Mouse (Mus musculus): ENCODE measurements around the gene Lmf1.
A peak's percentile ranks its signal among the peaks of the same experiment; 100 is the strongest.

Lmf1 gene

DNA sequence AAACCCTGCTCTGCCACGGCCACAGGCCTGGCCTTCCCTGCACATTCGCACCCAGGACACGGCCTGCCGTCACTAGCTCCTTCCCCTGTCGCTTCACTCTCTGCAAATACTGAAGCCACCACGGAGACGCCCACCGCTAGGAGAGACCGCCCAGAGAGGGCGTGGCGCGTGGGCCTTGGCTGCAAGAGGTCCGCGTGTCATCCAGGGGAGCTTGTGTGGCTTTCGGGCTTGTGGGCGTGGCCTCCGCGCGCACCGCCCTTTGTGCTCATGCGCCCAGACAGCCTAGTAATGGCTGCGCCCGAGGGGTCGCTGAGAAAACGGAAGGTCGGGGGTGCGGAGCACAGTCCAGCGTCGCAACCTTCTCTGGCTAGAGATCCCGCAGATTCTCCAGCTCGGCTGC lies at the start of gene Lmf1:
TSS of gene Lmf1 (plus strand) at position 166 of the 400 bp plus-strand sequence.
- peak; percentile 98 for DNase-seq

DNA sequence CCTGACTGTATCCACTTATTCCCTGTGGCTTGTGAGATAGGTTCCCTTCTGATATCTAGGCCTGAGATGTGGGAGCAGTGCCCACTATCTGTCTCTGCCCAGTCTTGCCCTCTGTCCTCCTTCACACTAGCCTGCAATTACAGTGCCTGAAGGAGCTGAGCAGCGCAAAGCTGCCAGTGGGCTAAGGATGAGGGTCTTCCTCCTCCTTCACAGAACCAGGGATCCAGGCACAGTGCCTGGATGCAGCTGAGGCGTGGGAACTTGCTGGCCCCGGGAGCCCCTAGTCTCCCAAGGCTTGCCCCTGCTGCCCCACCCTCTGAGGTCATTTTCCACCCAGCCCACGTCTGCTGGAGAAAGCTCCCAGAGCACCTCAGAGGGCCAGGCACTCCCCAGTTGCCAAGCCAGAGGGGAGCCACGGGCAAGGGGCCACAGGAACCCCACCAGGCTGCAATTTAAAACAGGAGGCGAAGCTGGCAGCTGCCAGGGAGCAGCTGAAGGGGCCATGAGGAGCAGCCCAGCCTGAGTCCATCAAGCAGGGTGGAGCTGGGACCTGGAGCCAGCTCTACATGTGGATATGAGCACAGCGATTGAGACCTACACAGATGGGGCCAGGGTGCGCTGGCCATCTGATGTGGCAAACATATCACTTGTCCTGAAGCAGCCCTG lies 48.4 kb upstream of the Lmf1 start:
- no peak for DNase-seq

DNA sequence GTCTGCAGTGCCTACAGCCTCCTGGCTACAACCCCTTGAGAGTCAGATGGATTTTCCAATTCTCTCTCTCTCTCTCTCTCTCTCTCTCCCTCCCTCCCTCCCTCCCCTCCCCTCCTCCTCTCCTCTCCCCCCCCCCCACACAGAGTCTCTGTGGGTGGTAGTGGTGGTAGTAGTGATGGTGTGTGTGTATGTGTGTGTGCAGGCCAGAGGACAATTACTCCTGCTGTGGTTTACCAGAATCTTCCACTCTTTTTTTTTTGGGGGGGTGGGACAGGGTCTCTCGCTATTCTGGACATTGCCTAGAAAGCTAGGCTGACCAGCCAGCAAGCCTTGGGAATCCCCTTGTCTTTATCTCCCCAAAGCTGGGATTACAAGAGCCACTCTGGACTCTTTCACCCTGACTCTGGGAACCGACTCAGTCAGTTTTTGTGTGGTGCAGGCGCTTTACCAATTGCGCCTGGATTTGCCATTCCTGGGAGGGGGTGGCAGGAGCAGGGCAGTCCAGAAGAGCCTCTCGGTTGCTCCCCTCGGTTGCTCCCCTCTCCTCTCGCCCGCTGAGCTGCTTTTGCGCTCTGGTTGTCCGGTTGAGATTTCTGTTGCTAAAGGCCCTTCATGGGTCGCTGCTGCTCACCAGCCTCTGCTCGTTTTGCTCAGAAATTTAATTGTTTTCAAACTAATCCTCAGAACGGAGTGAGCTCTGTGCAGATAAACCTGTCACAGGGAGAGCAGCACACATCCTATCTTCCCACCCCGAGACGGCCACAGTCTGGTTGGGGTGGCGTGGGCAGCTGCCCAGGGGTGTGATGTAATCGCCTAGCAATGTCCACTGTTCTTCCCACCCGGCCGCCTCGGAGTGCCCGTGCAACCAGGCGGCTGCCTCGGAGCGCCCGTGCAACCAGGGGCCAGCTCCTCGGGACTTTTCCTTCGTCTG lies 39.7 kb upstream of the Lmf1 start:
- DNase-seq = no peak

DNA sequence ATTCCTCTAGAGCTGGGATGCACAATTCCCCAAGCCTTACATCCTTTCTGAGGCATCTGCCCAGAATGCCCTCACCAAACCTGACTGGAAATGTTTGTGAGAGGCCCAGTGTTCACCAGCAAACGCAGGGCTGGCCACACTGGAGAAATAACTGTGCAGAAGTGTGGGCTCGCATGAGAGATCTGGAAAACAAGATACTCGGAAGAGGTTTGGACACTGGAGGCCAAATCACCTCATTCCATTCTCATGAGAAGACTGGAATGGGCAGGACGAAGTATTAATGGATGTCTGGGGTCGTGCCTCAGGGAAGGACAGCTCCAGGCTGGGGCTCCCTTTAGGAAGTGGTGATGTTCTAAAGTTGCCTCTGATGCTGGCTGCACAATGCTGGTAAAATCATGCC lies 38.2 kb upstream of the Lmf1 start:
- DNase-seq = no peak

GRCm38 (mm10) chr17:25541768-25542167 lies 37.1 kb upstream of the Lmf1 start:
- DNase-seq = no peak

DNA sequence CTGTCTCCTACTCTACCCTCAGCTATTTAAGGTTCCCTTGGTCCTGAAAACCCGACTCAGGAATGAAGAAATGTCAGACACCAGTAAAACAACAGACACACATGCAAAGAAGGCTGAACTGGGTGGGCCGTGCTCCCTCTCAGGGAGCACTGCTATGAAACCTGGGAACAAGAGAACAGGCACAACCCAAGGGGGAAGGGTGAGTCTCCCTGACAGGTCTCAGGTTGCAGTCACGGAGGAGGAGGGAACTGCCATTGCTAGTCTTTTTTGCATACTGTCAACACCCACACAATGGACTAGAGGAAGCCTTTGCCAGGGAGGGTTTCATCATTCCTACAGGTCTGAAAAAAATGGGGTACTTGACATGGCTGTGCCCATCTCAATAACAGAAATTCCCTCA lies 31.9 kb upstream of the Lmf1 start:
- no peak for DNase-seq

DNA sequence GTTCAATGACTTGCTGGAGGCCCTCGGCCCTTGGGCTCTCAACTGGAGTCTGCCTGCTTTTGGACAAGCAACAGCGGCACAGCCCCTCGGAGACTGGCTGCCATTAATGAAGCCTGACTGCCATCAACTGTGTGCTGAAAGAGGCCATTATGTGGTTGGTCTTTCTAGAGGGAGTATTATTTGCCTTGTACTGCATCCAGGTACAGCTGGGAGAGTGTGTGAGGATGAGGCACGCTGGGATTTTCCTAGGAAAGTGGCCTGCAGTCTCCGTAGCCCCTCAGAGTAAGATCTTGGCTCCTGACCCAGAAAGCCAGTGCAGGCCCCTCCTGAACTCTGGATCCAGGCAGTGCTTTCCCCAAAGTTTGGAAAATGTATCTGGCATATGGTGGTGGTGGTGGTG lies 28.9 kb upstream of the Lmf1 start:
- no peak for DNase-seq

- DNase-seq = no peak
Measured at GRCm38 (mm10) chr17:25551313-25551712, 27.6 kb upstream of the Lmf1 start.

DNA sequence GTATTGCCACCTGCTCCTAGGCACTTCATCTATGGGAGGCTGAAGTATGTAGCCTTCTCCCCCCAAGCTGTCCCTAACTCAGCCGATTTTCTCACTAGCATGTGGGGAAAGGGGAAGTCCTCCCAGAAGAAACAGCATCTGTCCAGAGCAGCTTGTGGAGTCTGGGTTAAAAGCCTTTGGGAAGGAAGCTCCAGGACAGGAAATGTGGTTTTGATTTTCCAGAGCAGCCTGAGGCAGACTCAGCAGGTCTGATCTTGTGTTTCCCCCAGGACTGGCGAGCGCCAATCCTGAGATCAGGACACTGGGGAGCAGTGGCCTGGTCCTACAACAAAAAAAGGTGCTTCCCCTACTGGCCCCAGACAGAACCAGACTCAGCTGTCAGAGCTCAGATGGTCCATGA lies 23.7 kb upstream of the Lmf1 start:
- no peak for DNase-seq

- DNase-seq = no peak
Measured at GRCm38 (mm10) chr17:25555666-25556629, 22.9 kb upstream of the Lmf1 start.

GRCm38 (mm10) chr17:25556630-25557354 lies 22.1 kb upstream of the Lmf1 start:
- DNase-seq = no peak

- no peak for DNase-seq
Measured at GRCm38 (mm10) chr17:25559634-25560033, 19.3 kb upstream of the Lmf1 start.

- DNase-seq = no peak
Measured at GRCm38 (mm10) chr17:25560554-25561222, 18.2 kb upstream of the Lmf1 start.

DNA sequence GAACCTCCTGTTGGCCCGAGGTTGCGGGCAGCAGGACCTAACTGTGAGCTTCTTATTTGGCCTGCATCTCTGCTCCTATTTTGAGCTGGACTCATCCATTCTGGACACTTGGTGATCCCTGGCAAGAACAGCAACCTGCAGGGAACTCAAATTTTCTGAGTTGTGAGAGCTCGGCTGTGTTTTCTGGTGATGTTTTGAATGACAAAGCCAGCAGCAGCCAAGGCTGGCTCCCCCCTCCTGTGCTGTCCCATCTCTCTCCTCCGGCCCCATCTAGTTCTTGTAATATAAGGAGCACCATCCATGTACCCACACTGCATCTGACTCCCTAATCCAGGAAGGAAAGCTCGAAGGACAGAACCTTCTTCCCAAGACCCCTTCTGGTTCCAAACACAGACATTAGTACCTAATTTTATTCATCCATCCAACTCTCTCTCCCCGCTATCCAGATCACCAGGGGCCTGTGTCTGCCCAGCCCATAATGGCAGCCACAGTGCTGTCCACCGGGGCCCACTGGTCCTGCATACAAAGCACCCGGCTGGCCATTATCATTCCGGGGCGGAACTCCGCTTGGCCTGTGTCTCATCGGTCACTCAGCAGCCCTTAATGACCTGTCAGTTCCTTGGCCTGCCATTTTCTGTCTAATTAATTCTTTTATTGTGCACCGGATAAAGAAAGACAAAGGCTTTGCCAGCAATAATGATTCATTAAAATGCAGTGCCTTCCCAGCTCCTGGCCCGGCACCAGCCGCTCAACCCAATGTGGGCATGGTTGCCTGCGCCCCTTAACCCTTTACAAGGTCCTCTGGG lies 17.5 kb upstream of the Lmf1 start:
- DNase-seq = no peak

GRCm38 (mm10) chr17:25564481-25564880 lies 14.4 kb upstream of the Lmf1 start:
- no peak for DNase-seq

DNA sequence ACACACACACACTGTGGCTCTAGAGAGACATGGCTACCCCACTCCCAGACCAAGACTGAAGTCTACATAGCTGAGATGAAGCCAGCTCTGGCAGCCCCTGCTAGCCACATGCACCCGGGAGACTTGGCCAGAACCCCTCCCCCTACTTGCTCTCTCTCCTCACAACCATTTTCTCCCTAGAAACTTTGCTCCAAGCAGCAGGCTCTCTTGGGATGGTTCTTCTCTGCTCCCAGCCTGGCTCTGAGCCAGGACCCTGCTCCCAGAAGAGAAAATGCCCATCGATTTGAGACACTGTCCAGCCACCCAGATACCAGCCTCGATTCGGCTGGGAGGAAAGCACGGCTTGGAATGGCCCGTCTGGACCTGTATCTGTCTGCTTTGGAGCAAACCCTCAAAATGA lies 13.6 kb upstream of the Lmf1 start:
- DNase-seq = no peak

DNA sequence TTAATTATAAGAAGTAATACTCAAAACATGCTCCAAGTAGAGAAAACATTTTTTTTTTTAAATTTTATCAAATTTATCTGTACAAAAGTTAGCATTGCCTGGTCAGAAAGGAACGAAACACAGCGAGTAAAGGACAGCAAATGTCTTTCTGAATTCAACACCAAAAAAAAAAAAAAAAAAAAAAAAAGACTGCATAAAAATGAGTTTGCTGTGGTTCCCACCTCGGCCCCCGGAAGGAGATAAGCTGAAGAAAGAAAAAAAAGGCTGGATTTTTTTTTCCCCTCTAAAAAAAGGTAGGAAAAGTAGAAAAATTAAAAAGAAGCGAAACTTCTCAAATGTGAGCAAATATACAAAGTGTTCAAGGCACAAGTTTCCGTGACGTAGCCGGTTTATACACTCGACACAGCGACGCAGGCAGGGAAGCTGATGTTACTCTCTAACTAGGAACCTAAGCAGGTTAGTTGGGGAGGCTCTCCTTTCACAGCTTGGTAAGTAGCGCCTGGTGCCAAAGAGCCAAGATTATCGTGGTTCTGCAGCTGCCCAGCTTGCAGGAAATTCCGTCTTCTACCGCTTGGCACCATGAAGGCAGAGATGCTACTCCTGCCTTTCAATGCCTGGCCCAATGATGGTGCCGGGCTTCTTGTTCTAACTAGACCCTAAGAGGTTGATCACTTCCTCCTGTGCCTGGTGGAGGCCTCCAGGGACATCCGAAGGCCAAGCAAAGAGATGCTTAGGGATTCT lies 12.9 kb upstream of the Lmf1 start:
- no peak for DNase-seq

- DNase-seq = no peak
Measured at GRCm38 (mm10) chr17:25567261-25567660, 11.6 kb upstream of the Lmf1 start.

- peak; percentile 52 for DNase-seq
Measured at GRCm38 (mm10) chr17:25567745-25568144, 11.1 kb upstream of the Lmf1 start.

DNA sequence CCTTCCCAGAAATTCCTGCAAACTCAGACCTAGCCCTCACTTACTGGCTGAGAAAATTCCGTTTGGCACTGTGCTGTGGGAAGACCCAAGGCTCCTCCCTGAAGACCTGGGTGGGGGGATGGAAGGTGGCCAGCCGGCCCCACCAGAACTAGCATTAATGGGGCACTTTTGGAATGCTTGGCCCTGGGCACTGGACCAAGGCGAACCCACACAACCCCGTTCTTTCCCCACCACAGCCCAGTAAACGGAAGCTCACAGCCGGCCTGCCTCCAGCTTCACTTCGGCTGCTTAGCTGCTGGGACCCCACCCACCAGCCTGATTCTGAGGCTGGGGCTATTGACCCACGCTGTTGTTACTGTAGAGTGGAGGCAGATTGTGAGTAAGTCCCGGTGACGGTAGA lies 10.7 kb upstream of the Lmf1 start:
- no peak for DNase-seq
